Comparison of ENCODE assay signal across 21 mouse cellular contexts in genomic region chr6:34805582-34805981, GRCm38 (mm10). TPM values are rescaled to one million over a fixed set of nuclear protein-coding genes. Genes with fewer than 3 reads are reported as not detected.
"Had no signal": no experiment of that assay in that cellular context is flagged by ENCODE, and none has a peak within 500 bp of the region (broad histone marks: within the 10 kb centered on the region; RNA-seq: fewer than 3 reads in every experiment).

No protein-coding gene starts in this region.

- H3K9ac ChIP-seq: limb, embryonic 12.5 days; limb, embryonic 15.5 days; lung, embryonic 14.5 days; midbrain, embryonic 12.5 days; midbrain, embryonic 15.5 days; neural tube, embryonic 13.5 days had no signal

- H3K4me2 ChIP-seq: limb, embryonic 12.5 days; limb, embryonic 15.5 days; lung, embryonic 14.5 days; midbrain, embryonic 12.5 days; midbrain, embryonic 15.5 days; neural tube, embryonic 13.5 days had no signal

- H3K27me3 ChIP-seq: limb, embryonic 12.5 days; limb, embryonic 15.5 days; midbrain, embryonic 12.5 days; midbrain, embryonic 15.5 days; neural tube, embryonic 13.5 days had no signal

- H3K9me3 ChIP-seq: limb, embryonic 12.5 days; limb, embryonic 15.5 days; midbrain, embryonic 12.5 days; midbrain, embryonic 15.5 days; neural tube, embryonic 13.5 days had no signal

- H3K4me3 ChIP-seq: limb, embryonic 12.5 days; limb, embryonic 15.5 days; midbrain, embryonic 12.5 days; midbrain, embryonic 15.5 days; myocyte; neural tube, embryonic 13.5 days had no signal

- H3K4me1 ChIP-seq: limb, embryonic 12.5 days; limb, embryonic 15.5 days; midbrain, embryonic 12.5 days; midbrain, embryonic 15.5 days; neural tube, embryonic 13.5 days had no signal

- H3K27ac ChIP-seq: limb, embryonic 12.5 days; limb, embryonic 15.5 days; macrophage; midbrain, embryonic 12.5 days; midbrain, embryonic 15.5 days; neural tube, embryonic 13.5 days had no signal

- H3K36me3 ChIP-seq: limb, embryonic 12.5 days; limb, embryonic 15.5 days; midbrain, embryonic 12.5 days; midbrain, embryonic 15.5 days; neural tube, embryonic 13.5 days had no signal

- DNase-seq: kidney, adult 18-20 months; kidney, adult 9 months; kidney, postnatal 14 days; kidney, postnatal 4 days; left cerebral cortex, postnatal 4 days; lung, embryonic 14.5 days; retina, postnatal 1 day; right cerebral cortex, postnatal 25 days; thymus, adult 18-20 months; thymus, postnatal 36 days had no signal

- ATAC-seq: inflammation-experienced regulatory T-cells, adult 6 months; intestine, embryonic 16.5 days; lung, postnatal 0 days; midbrain, embryonic 15.5 days had no signal

RNA-seq across cellular contexts. Expression of gene Agbl3, which starts 25.4 kb away (rescaled TPM):
- total RNA-seq: monocyte, adult 5-6 weeks had no signal
